In the genomic region with DNA sequence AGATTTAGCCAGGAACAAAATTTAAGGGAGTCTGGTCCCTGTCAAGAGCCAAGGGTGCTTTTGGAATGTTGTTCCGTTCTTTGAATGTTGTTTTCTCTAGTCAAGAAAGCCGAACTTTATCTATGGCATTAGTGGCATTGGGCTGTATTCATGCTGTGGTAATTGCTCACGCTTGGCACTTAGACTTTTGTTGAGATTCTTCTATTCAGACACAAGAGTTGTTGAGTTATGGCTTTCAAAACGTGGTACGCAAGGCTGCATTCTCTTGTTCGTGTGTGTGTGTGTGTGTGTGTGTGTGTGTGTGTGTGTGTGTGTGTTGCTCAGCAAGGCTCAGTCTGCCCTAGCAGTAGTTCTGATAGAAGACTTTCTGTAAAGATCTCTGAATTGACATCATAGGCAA, we compare ENCODE assay signal across 8 mouse cellular contexts.
DNase-seq lines count a peak whose midpoint lies in the region; ATAC-seq and TF ChIP-seq lines count a peak whose summit lies in the region.
"Had no signal": no experiment of that assay in that cellular context is flagged by ENCODE, and none has a peak within 500 bp of the region (broad histone marks: within the 10 kb centered on the region; RNA-seq: fewer than 3 reads in every experiment).

No protein-coding gene starts in this region.

- intact Hi-C loops in left cerebral cortex, adult 2 months (cut with DNase I) = loop anchor here (5.0 to 10.0 kb wide), 4 partner anchors 199 to 401 kb away; no protein-coding TSS in a partner anchor

- 8% methylated on average over 6 of the region's 6 CpGs for WGBS in embryonic facial prominence, embryonic 15.5 days
- WGBS in intestine, embryonic 14.5 days = 12% methylated on average over 6 of the region's 6 CpGs

- H3K4me3 ChIP-seq in left cerebral cortex, adult 2 months = peak overlapping the region; percentile 74
- H3K4me3 ChIP-seq in embryonic facial prominence, embryonic 15.5 days (replicated peaks) = peak overlapping the region; percentile 55
- peak overlapping the region; percentile 54 for H3K4me3 ChIP-seq in intestine, embryonic 14.5 days (ENCODE audit: low read depth, low read length)

- peak overlapping the region; percentile 73; the same call in 1 of the 2 replicates for H3K27ac ChIP-seq in left cerebral cortex, adult 2 months
- no peak overlapping the region for H3K27ac ChIP-seq in embryonic facial prominence, embryonic 15.5 days (replicated peaks)
- no peak overlapping the region for H3K27ac ChIP-seq in intestine, embryonic 14.5 days (ENCODE audit: low read depth)

- no peaks in the 10 kb centered on the region for H3K36me3 ChIP-seq in embryonic facial prominence, embryonic 15.5 days
- no peaks in the 10 kb centered on the region for H3K36me3 ChIP-seq in intestine, embryonic 14.5 days (ENCODE audit: control insufficient read depth, insufficient read depth, low read length)

- H3K9ac ChIP-seq in embryonic facial prominence, embryonic 15.5 days = no peak overlapping the region
- H3K9ac ChIP-seq in intestine, embryonic 14.5 days (ENCODE audit: low read length) = peak overlapping the region; percentile 49; the same call in 1 of the 2 replicates

- no peak for TF ChIP-seq CTCF in left cerebral cortex, adult 2 months (IDR thresholded peaks at IDR 0.05)

- peaks cover 7% of the 10 kb centered on the region; the same call in 1 of the 2 replicates for H3K4me1 ChIP-seq in embryonic facial prominence, embryonic 15.5 days
- H3K4me1 ChIP-seq in intestine, embryonic 14.5 days (replicated peaks; ENCODE audit: control insufficient read depth, insufficient read depth, low read length) = no peaks in the 10 kb centered on the region

- no peak for DNase-seq in left cerebral cortex, adult 2 months (ENCODE audit: extremely low spot score in 1 of 2, low spot score in 2 of 2)
- DNase-seq in left cerebral cortex, adult 18-20 months (ENCODE audit: low spot score in 2 of 2) = no peak
- no peak for DNase-seq in intestine, embryonic 14.5 days (ENCODE audit: low spot score)
- DNase-seq in retina, embryonic 14.5 days (ENCODE audit: low spot score) = peak; percentile 37
- no peak for DNase-seq in right cerebral cortex, adult 18-20 months
- no peak for DNase-seq in spleen, postnatal 36 days (ENCODE audit: low spot score in 2 of 2)
- DNase-seq: lung, adult 18-20 months had no signal

- no peaks in the 10 kb centered on the region for H3K9me3 ChIP-seq in embryonic facial prominence, embryonic 15.5 days (replicated peaks)
- H3K9me3 ChIP-seq in intestine, embryonic 14.5 days (ENCODE audit: control insufficient read depth, low read length) = no peaks in the 10 kb centered on the region

- 0 out of 2 replicates have a peak, but pooled peaks cover 5% of the 10 kb centered on the region for H3K27me3 ChIP-seq in embryonic facial prominence, embryonic 15.5 days
- H3K27me3 ChIP-seq in intestine, embryonic 14.5 days (replicated peaks; ENCODE audit: control insufficient read depth, insufficient read depth, low read length) = 0 out of 2 replicates have a peak, but pooled peaks cover 2% of the 10 kb centered on the region

- no peak for ATAC-seq in embryonic facial prominence, embryonic 15.5 days (ENCODE audit: insufficient number of reproducible peaks, low FRiP score, low TSS enrichment, low read depth)
- ATAC-seq in intestine, embryonic 14.5 days (replicated peaks; ENCODE audit: low FRiP score, low TSS enrichment, low read depth) = no peak

- H3K4me2 ChIP-seq in embryonic facial prominence, embryonic 15.5 days (replicated peaks) = peak overlapping the region; percentile 78
- H3K4me2 ChIP-seq in intestine, embryonic 14.5 days (ENCODE audit: low read length) = peak overlapping the region; percentile 81
